Mouse (Mus musculus): ENCODE measurements around the gene Pip5k1c. TPM values are rescaled to one million over a fixed set of nuclear protein-coding genes. Genes with fewer than 3 reads are reported as not detected.

The Pip5k1c gene
- polyA plus RNA-seq, 1 experiment, result 23.3 TPM

DNA sequence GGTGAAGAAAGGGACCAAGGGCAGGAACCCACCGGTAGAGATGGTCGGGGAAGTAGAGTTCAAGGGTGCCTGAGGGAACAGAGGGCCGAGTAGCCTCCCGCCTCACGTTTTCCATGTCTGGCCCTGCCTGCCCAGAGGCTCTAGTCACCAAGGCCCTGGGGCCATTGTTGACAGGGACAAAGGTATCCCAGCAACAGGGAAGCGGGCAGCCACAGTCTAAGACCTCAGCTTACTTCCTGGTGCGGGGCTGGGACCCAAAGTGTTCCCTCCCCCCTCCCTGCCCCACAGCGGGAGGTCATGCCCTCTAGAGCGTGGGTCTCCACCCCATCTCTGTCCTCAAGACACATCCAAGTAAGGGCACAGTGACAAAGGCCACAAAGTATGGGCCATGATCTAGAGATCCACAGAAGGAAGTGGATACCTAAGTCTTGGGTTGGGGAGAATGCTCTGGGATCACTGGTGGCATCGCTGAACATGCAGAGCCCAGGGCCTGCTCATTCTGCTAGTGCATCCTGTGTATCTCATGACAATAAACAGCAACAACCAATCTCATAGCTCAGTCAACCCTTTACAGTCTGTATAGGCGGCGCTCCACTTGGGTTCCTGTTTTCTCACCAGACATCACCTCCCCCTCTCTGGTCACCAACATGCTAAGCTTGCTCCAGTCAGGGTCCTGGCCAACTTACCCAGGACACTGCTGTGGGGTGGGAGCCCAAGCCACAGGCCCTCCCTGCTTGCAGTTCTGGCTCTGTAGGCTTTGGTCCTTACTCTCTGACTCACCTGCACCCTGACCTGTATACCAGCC is 73.1 kb downstream of the Pip5k1c start, which contains the start of gene 4930404N11Rik:
4930404N11Rik (minus strand) TSS at position 145 of the 805 bp plus-strand sequence.
- H3K4me2 ChIP-seq (ENCODE audit: low read depth), result no peak within 1 kb of the TSS
- no peak within 1 kb of the TSS for H3ac ChIP-seq (ENCODE audit: control insufficient read depth, insufficient read length)
- H3K79me2 ChIP-seq (ENCODE audit: control insufficient read depth, insufficient read depth), result no peaks in the 10 kb centered on the region
- peaks cover 14% of the 10 kb centered on the region for H3K36me3 ChIP-seq (ENCODE audit: control insufficient read depth, insufficient read depth)
- no peaks in the 10 kb centered on the region for H3K27me3 ChIP-seq (ENCODE audit: control insufficient read depth, insufficient read depth, insufficient read length)
- TF ChIP-seq POLR2AphosphoS2 (IDR thresholded peaks at IDR 0.05; ENCODE audit: insufficient read length, low read depth), result peak; percentile 83
- no peak for TF ChIP-seq MYOG (IDR thresholded peaks at IDR 0.05; ENCODE audit: control insufficient read depth in 1 of 3, insufficient read depth in 1 of 3, insufficient read length in 2 of 3, low read depth in 2 of 3)
- no peak within 1 kb of the TSS for H3K4me3 ChIP-seq

DNA sequence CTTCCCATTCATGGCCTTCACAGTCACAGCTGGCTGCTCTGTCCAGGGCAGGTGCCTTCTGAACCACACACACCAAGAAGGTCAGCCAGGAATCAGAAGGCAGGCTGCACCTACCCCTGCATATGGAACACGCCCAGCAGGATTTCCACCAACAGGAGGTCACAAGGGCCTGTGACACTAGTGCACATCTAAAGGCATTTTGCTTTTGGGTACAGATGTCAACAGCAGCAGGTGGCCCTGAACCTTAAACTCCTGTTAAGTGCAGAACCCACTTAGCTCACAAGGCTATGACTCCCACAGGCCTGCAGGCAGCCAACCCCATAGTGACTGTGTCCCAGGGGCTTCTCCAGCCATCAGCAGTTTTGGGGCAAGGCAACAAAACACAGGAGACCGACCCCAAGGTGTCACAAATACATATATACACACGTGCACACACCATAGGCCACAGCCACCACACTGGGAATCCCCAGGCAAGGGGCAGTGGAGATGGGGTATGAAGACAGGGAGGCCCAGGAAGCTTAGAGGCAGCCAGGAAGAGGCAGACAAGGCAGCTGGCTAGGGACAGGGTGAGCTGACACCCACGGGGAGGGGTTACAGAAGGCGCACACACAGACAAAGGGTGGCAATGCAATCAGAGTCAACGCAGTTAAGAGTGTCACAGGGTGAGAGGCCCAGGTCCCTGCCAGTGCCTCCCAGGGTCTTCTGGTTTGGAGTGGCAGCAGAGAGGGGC is 73.9 kb downstream of the Pip5k1c start:
- no peak for TF ChIP-seq SRF (IDR thresholded peaks at IDR 0.05; ENCODE audit: control insufficient read depth, insufficient read length, low read depth)
- TF ChIP-seq POLR2AphosphoS2 (IDR thresholded peaks at IDR 0.05; ENCODE audit: insufficient read length, low read depth), result peak; percentile 80
- TF ChIP-seq POLR2A (IDR thresholded peaks at IDR 0.05; ENCODE audit: insufficient read length, low read depth), result peak; percentile 35
- peaks cover 14% of the 10 kb centered on the region for H3K36me3 ChIP-seq (ENCODE audit: control insufficient read depth, insufficient read depth)
- no peak overlapping the region for H3ac ChIP-seq (ENCODE audit: control insufficient read depth, insufficient read length)

DNA sequence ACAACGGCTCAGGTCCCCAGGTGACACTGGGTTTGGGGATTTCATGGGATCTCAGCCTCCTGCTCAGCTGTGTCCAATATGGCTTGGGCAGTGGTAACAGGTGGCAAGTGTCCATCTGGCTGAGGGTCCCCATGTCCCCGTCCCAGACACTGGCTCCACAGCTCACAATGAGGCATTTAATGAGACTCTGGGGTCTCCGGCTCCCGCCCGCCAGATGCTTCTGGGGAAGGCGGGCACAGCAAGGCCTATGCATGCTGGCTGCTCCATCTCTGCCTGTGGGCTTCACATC is 74.4 kb downstream of the Pip5k1c start:
- Histone ChIP-seq H3K4me3 (no peak overlapping the region), H3K36me3 (ENCODE audit: control insufficient read depth, insufficient read depth) (peaks cover 14% of the 10 kb centered on the region), H3K79me2 (ENCODE audit: control insufficient read depth, insufficient read depth) (peaks cover 4% of the 10 kb centered on the region), H3K27me3 (ENCODE audit: control insufficient read depth, insufficient read depth, insufficient read length) (no peaks in the 10 kb centered on the region), H3K4me2 (ENCODE audit: low read depth) (no peak overlapping the region), H3ac (ENCODE audit: control insufficient read depth, insufficient read length) (no peak overlapping the region)
- peak in 1 of 3 experiments; percentile 13 for TF ChIP-seq MYOG (IDR thresholded peaks at IDR 0.05; ENCODE audit: control insufficient read depth in 1 of 3, insufficient read depth in 1 of 3, insufficient read length in 2 of 3, low read depth in 2 of 3)
- no peak for TF ChIP-seq SRF (IDR thresholded peaks at IDR 0.05; ENCODE audit: control insufficient read depth, insufficient read length, low read depth)
- peak; percentile 29 for TF ChIP-seq POLR2A (IDR thresholded peaks at IDR 0.05; ENCODE audit: insufficient read length, low read depth)
- no peak for TF ChIP-seq TCF3 (IDR thresholded peaks at IDR 0.05; ENCODE audit: insufficient read length, low read depth)
- TF ChIP-seq POLR2AphosphoS2 (IDR thresholded peaks at IDR 0.05; ENCODE audit: insufficient read length, low read depth), result peak; percentile 1

More for the DNA sequence above, 73.9 kb downstream of the Pip5k1c start:
- no peaks in the 10 kb centered on the region for H3K79me2 ChIP-seq (ENCODE audit: control insufficient read depth, insufficient read depth)
- no peaks in the 10 kb centered on the region for H3K27me3 ChIP-seq (ENCODE audit: control insufficient read depth, insufficient read depth, insufficient read length)
- H3K4me3 ChIP-seq, result no peak overlapping the region
- H3K4me2 ChIP-seq (ENCODE audit: low read depth), result no peak overlapping the region

Other genes with a start within 250 kb of the Pip5k1c start
- gene Sgta, start 232.8 kb upstream of the Pip5k1c start, polyA plus RNA-seq (2012; fragmentation: generic; extraction: Trizol), result 192 TPM
- 139 TPM for gene Thop1, start 222.9 kb upstream of the Pip5k1c start, polyA plus RNA-seq (2012; fragmentation: generic; extraction: Trizol)
- gene Creb3l3, start 194.1 kb upstream of the Pip5k1c start, polyA plus RNA-seq (2012; fragmentation: generic; extraction: Trizol), result 0.14 TPM
- 126 TPM for gene Map2k2, start 187.0 kb upstream of the Pip5k1c start, polyA plus RNA-seq (2012; fragmentation: generic; extraction: Trizol)
- 26.1 TPM for gene Zbtb7a, start 157.7 kb upstream of the Pip5k1c start, polyA plus RNA-seq (2012; fragmentation: generic; extraction: Trizol)
- 43.2 TPM for gene Pias4, start 125.0 kb upstream of the Pip5k1c start, polyA plus RNA-seq (2012; fragmentation: generic; extraction: Trizol)
- gene Eef2, start 116.3 kb upstream of the Pip5k1c start, polyA plus RNA-seq (2012; fragmentation: generic; extraction: Trizol), result 3,891 TPM
- gene Dapk3, start 110.0 kb upstream of the Pip5k1c start, polyA plus RNA-seq (2012; fragmentation: generic; extraction: Trizol), result 120 TPM
- 0.12 TPM for gene 4930442H23Rik, start 109.1 kb upstream of the Pip5k1c start, polyA plus RNA-seq (2012; fragmentation: generic; extraction: Trizol)
- gene Nmrk2, start 90.9 kb upstream of the Pip5k1c start, polyA plus RNA-seq (2012; fragmentation: generic; extraction: Trizol), result 52.3 TPM
- 0.11 TPM for gene Atcay, start 62.1 kb upstream of the Pip5k1c start, polyA plus RNA-seq (2012; fragmentation: generic; extraction: Trizol)
- 2.3 TPM for gene Zfr2, start 59.8 kb upstream of the Pip5k1c start, polyA plus RNA-seq (2012; fragmentation: generic; extraction: Trizol)
- 0.67 TPM for gene Matk, start 40.0 kb upstream of the Pip5k1c start, polyA plus RNA-seq (2012; fragmentation: generic; extraction: Trizol)
- 167 TPM for gene Mrpl54, start 26.0 kb upstream of the Pip5k1c start, polyA plus RNA-seq (2012; fragmentation: generic; extraction: Trizol)
- gene Apba3, start 26.0 kb upstream of the Pip5k1c start, polyA plus RNA-seq (2012; fragmentation: generic; extraction: Trizol), result 166 TPM
- 0.17 TPM for gene Tjp3, start 1.4 kb upstream of the Pip5k1c start, polyA plus RNA-seq (2012; fragmentation: generic; extraction: Trizol)
- gene Cactin, start 28.1 kb downstream of the Pip5k1c start, polyA plus RNA-seq (2012; fragmentation: generic; extraction: Trizol), result 31.3 TPM
- 0.16 TPM for gene Tbxa2r, start 35.8 kb downstream of the Pip5k1c start, polyA plus RNA-seq (2012; fragmentation: generic; extraction: Trizol)
- 0.10 TPM for gene Gipc3, start 50.3 kb downstream of the Pip5k1c start, polyA plus RNA-seq (2012; fragmentation: generic; extraction: Trizol)
- 80.2 TPM for gene Hmg20b, start 57.5 kb downstream of the Pip5k1c start, polyA plus RNA-seq (2012; fragmentation: generic; extraction: Trizol)
- gene Mfsd12, start 64.5 kb downstream of the Pip5k1c start, polyA plus RNA-seq (2012; fragmentation: generic; extraction: Trizol), result 21.7 TPM
- 0.92 TPM for gene 4930404N11Rik, start 72.9 kb downstream of the Pip5k1c start, polyA plus RNA-seq (2012; fragmentation: generic; extraction: Trizol)
- 42.0 TPM for gene Fzr1, start 85.6 kb downstream of the Pip5k1c start, polyA plus RNA-seq (2012; fragmentation: generic; extraction: Trizol)
- gene Dohh, start 91.5 kb downstream of the Pip5k1c start, polyA plus RNA-seq (2012; fragmentation: generic; extraction: Trizol), result 103 TPM
- gene Gm48551, start 91.5 kb downstream of the Pip5k1c start, polyA plus RNA-seq (2012; fragmentation: generic; extraction: Trizol), result 1.7 TPM
- 0.73 TPM for gene Gm48552, start 96.0 kb downstream of the Pip5k1c start, polyA plus RNA-seq (2012; fragmentation: generic; extraction: Trizol)
- gene Smim24, start 100.1 kb downstream of the Pip5k1c start, polyA plus RNA-seq (2012; fragmentation: generic; extraction: Trizol), result 0.30 TPM
- 115 TPM for gene Nfic, start 162.7 kb downstream of the Pip5k1c start, polyA plus RNA-seq (2012; fragmentation: generic; extraction: Trizol)
- 0.37 TPM for gene Celf5, start 189.7 kb downstream of the Pip5k1c start, polyA plus RNA-seq (2012; fragmentation: generic; extraction: Trizol)
- gene Ncln, start 203.4 kb downstream of the Pip5k1c start, polyA plus RNA-seq (2012; fragmentation: generic; extraction: Trizol), result 153 TPM
- not detected for gene S1pr4, start 207.2 kb downstream of the Pip5k1c start, polyA plus RNA-seq (2012; fragmentation: generic; extraction: Trizol)
- gene Gna15, start 231.3 kb downstream of the Pip5k1c start, polyA plus RNA-seq (2012; fragmentation: generic; extraction: Trizol), result not detected

Data from myocyte (in vitro differentiated cells).